Mouse (Mus musculus) thymus, adult 2 months (tissue): Measurements from ENCODE around the gene Svep1. TPM values are rescaled to one million over a fixed set of nuclear protein-coding genes. Genes with fewer than 3 reads are reported as not detected.

Experiments
- DNase-seq: peaks from one replicate; pipeline ENCODE4 v3.0.0; 2021
- H3K27ac ChIP-seq: fragments of 200-500 bp; 2 replicates; pipeline ENCODE4 v1.5.1; 2012; ENCODE audit warnings: low read length, control low read depth; ENCODE audit not compliant: control insufficient read depth, insufficient read depth
- H3K27me3 ChIP-seq: fragments of 200-500 bp; 2 replicates; pipeline ENCODE4 v1.6.1; 2012; ENCODE audit warnings: mild to moderate bottlenecking, low read length, moderate library complexity, mixed read lengths; ENCODE audit not compliant: control insufficient read depth, insufficient read depth
- H3K36me3 ChIP-seq: fragments of 200-500 bp; 2 replicates; pipeline ENCODE4 v1.6.1; 2012; ENCODE audit warnings: mild to moderate bottlenecking, low read length, moderate library complexity; ENCODE audit not compliant: control insufficient read depth, insufficient read depth
- H3K4me1 ChIP-seq: fragments of 200-500 bp; replicated peaks from 2 replicates; pipeline ENCODE4 v1.6.1; 2012; ENCODE audit warnings: low read length; ENCODE audit not compliant: control insufficient read depth, insufficient read depth
- H3K4me3 ChIP-seq: fragments of 200-500 bp; 2 replicates; pipeline ENCODE4 v1.5.1; 2012; ENCODE audit warnings: mild to moderate bottlenecking, low read length, control low read depth, moderate library complexity; ENCODE audit not compliant: control insufficient read depth, insufficient read depth
- CTCF ChIP-seq: fragments of 200-500 bp; IDR thresholded peaks from 2 replicates; pipeline ENCODE4 v1.5.1; 2012; ENCODE audit warnings: mild to moderate bottlenecking, control low read depth, low read length, moderate library complexity, borderline replicate concordance; ENCODE audit not compliant: control insufficient read depth, poor library complexity, insufficient read depth; ENCODE audit errors: extremely low read depth
- POLR2A ChIP-seq: fragments of 200-500 bp; IDR thresholded peaks from 2 replicates; pipeline ENCODE4 v1.6.1; 2012; ENCODE audit warnings: mild to moderate bottlenecking, low read length, control low read depth, moderate library complexity; ENCODE audit not compliant: control insufficient read depth, poor library complexity, insufficient read depth; ENCODE audit errors: extremely low read depth
- WGBS: fragments of 180-500 bp; shearing (Covaris S2); methylation state at CpG from one replicate; pipeline ENCODE4 v1.1.7; 2018; 5-methylcytosine and 5-hydroxymethylcytosine counted together
- polyA plus RNA-seq: library from polyadenylated mRNA; depleted of rRNA; stranded (reverse); fragments of >200 nt; gene quantifications from 2 replicates; pipeline ENCODE4 v1.2.3, GENCODE M21; 2012

The Svep1 gene
- polyA plus RNA-seq, 1 experiment, result 1.4 TPM

DNA sequence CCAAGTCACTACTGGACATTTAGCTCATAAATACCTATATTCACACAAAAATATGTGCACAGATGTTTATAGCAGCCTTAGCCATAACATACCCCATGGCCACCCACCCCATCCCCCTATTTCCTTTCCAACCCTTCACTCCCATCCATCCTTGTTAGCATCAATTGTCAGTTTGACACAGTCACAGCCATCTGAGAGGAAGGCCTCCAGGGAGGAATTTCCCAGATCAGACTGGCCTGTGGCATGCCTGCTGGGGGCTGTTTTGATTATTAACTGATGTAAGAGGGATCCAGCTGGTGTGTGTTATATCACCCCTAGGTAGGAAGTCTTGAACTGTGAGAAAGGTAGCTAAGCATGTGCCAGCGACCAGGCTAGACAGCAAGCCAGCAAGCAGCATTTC is 47.1 kb downstream of the Svep1 start:
- Histone ChIP-seq H3K4me1 (no peaks in the 10 kb centered on the region), H3K27me3 (no peaks in the 10 kb centered on the region), H3K27ac (no peak overlapping the region), H3K4me3 (no peak overlapping the region), H3K36me3 (no peaks in the 10 kb centered on the region)
- WGBS, result 81% methylated on average over 1 of the region's 1 CpGs
- TF ChIP-seq CTCF (no peak), POLR2A (no peak)
- DNase-seq, result no peak

DNA sequence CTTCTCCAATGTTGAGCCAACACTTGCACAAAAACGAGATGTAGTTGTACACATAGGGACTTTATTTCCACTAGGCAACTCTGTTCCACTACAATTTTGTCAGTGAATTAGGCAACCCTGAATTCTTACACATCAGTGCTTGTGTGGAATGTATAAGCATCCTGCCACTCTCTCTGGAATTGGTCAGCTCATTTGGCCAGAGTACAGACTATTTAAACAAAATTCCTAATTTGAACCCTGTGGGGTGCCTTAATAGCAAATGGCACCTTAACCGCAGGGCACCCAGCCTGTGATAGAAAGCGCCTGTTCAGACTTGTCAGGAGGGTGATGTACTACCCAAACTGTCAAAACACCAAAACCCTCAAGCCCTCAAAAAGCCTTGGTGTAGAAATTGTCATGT is 56.4 kb downstream of the Svep1 start:
- H3K27me3 ChIP-seq, result no peaks in the 10 kb centered on the region
- H3K4me1 ChIP-seq, result no peaks in the 10 kb centered on the region
- TF ChIP-seq POLR2A (no peak), CTCF (no peak)
- H3K4me3 ChIP-seq, result no peak overlapping the region
- H3K36me3 ChIP-seq, result no peaks in the 10 kb centered on the region
- no peak overlapping the region for H3K27ac ChIP-seq
- 96% methylated on average over 3 of the region's 3 CpGs for WGBS
- no peak for DNase-seq

DNA sequence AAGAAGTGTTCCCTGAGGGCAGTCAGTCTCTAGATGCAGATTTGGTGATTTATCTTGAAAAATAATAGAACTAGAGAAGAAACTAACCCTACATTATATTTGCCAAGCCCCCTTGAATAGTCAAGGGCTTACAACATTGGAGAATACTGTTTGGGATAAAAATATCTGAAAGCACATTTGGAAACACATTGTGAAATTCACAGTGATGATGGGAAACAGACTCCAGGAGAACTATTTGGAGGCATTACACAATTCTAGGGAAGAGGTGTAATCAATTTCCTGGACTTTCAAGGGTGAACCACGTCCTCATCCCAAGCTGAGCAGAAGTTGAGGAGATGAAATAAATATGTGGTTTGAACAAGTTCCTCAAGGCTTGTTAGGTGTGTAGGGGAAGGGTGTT is 57.5 kb downstream of the Svep1 start:
- Histone ChIP-seq H3K4me3 (no peak overlapping the region), H3K27ac (no peak overlapping the region), H3K27me3 (no peaks in the 10 kb centered on the region), H3K4me1 (no peaks in the 10 kb centered on the region), H3K36me3 (no peaks in the 10 kb centered on the region)
- WGBS, result 13% methylated on average over 1 of the region's 1 CpGs
- TF ChIP-seq POLR2A, result no peak
- TF ChIP-seq CTCF, result no peak
- no peak for DNase-seq

DNA sequence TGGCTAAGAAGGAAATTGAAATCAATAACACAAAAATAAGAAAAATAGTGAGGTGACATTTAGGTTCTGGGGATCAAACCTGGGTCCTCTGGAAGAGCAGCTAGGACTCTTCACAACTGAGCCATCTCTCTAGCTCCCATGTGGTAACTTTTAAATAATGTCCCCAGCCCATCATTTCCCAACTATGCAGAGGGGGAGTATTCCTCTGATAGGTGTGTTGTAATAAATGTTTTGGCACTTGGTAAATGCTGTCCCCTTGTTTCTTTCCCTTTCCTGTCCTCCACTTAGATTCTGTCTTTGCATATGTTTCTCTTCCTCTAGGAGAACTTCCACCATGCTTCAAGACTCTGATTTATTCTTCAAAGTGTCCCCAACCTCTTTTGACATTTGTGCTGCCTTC is 58.1 kb downstream of the Svep1 start:
- H3K4me3 ChIP-seq, result no peak overlapping the region
- H3K4me1 ChIP-seq, result no peaks in the 10 kb centered on the region
- H3K27ac ChIP-seq, result no peak overlapping the region
- no peaks in the 10 kb centered on the region for H3K27me3 ChIP-seq
- no peaks in the 10 kb centered on the region for H3K36me3 ChIP-seq
- DNase-seq, result no peak
- TF ChIP-seq POLR2A, result no peak
- no peak for TF ChIP-seq CTCF

GRCm38 (mm10) chr4:58146676-58147075 is 60.0 kb downstream of the Svep1 start:
- H3K36me3 ChIP-seq, result no peaks in the 10 kb centered on the region
- H3K4me3 ChIP-seq, result no peak overlapping the region
- WGBS, result 97% methylated on average over 2 of the region's 2 CpGs
- H3K27ac ChIP-seq, result no peak overlapping the region
- no peaks in the 10 kb centered on the region for H3K27me3 ChIP-seq
- peak; percentile 3 for DNase-seq
- TF ChIP-seq POLR2A, result no peak
- TF ChIP-seq CTCF, result no peak
- H3K4me1 ChIP-seq, result no peaks in the 10 kb centered on the region

- H3K36me3 ChIP-seq, result no peaks in the 10 kb centered on the region
- no peak for TF ChIP-seq POLR2A
- no peak for TF ChIP-seq CTCF
- H3K27me3 ChIP-seq, result no peaks in the 10 kb centered on the region
- H3K4me3 ChIP-seq, result no peak overlapping the region
- H3K4me1 ChIP-seq, result no peaks in the 10 kb centered on the region
- H3K27ac ChIP-seq, result no peak overlapping the region
- no peak for DNase-seq
- 95% methylated on average over 8 of the region's 8 CpGs for WGBS
These were observed 66.7 kb downstream of the Svep1 start for GRCm38 (mm10) chr4:58139764-58140556.

- H3K4me3 ChIP-seq, result no peak overlapping the region
- WGBS, result 92% methylated on average over 6 of the region's 6 CpGs
- no peak for DNase-seq
- no peaks in the 10 kb centered on the region for H3K36me3 ChIP-seq
- TF ChIP-seq POLR2A (no peak), CTCF (no peak)
- H3K27me3 ChIP-seq, result no peaks in the 10 kb centered on the region
- no peak overlapping the region for H3K27ac ChIP-seq
- H3K4me1 ChIP-seq, result no peaks in the 10 kb centered on the region
These were observed 67.4 kb downstream of the Svep1 start for GRCm38 (mm10) chr4:58139241-58139640.
